Mouse (Mus musculus): ENCODE measurements around the gene P3h4. TPM values are rescaled to one million over a fixed set of nuclear protein-coding genes. Genes with fewer than 3 reads are reported as not detected.
A peak's percentile ranks its signal among the peaks of the same experiment; 100 is the strongest.

Gene P3h4
- 10 to 100 TPM; 28.4 to 63.1 (median 42.6) TPM for total RNA-seq (2022)

GRCm38 (mm10) chr11:100414021-100414913 is at the start of gene P3h4:
P3h4 (minus strand) TSS chr11:100414836.
- peak; percentile 70 for DNase-seq

- DNase-seq: no peak
Observed at GRCm38 (mm10) chr11:100462699-100463098, 48.1 kb upstream of the P3h4 start.

GRCm38 (mm10) chr11:100457711-100458110 is 43.1 kb upstream of the P3h4 start:
- DNase-seq: no peak

GRCm38 (mm10) chr11:100457247-100457646 is 42.6 kb upstream of the P3h4 start:
- DNase-seq: no peak

- DNase-seq: no peak
Observed at GRCm38 (mm10) chr11:100442625-100443024, 28.0 kb upstream of the P3h4 start.

GRCm38 (mm10) chr11:100441797-100442196 is 27.2 kb upstream of the P3h4 start, which contains the start of the genes Nt5c3b and Klhl10:
Nt5c3b (minus strand) TSS chr11:100441808.
Klhl10 (plus strand) TSS chr11:100441917.
- no peak for DNase-seq

GRCm38 (mm10) chr11:100440691-100441522 is 26.3 kb upstream of the P3h4 start:
- peak; percentile 81 for DNase-seq

- no peak for DNase-seq
Observed at GRCm38 (mm10) chr11:100437901-100438300, 23.3 kb upstream of the P3h4 start.

- DNase-seq: no peak
Observed at GRCm38 (mm10) chr11:100435678-100436246, 21.1 kb upstream of the P3h4 start.

GRCm38 (mm10) chr11:100432002-100432401 is 17.4 kb upstream of the P3h4 start:
- no peak for DNase-seq

GRCm38 (mm10) chr11:100430052-100430451 is 15.4 kb upstream of the P3h4 start:
- no peak for DNase-seq

GRCm38 (mm10) chr11:100428612-100429199 is 14.1 kb upstream of the P3h4 start:
- peak; percentile 90 for DNase-seq

- no peak for DNase-seq
Observed at GRCm38 (mm10) chr11:100426820-100427219, 12.2 kb upstream of the P3h4 start.

GRCm38 (mm10) chr11:100425851-100426250 is 11.2 kb upstream of the P3h4 start:
- peak; percentile 77 for DNase-seq

- no peak for DNase-seq
Observed at GRCm38 (mm10) chr11:100423836-100424235, 9.2 kb upstream of the P3h4 start.

- DNase-seq: no peak
Observed at GRCm38 (mm10) chr11:100421537-100421936, 6.9 kb upstream of the P3h4 start.

- peak; percentile 56 for DNase-seq
Observed at GRCm38 (mm10) chr11:100414914-100415822, 532 bp upstream of the P3h4 start, which contains the start of gene Fkbp10. Fkbp10 (plus strand) TSS chr11:100415697.

- DNase-seq: no peak
Observed at GRCm38 (mm10) chr11:100413541-100413940, 1.1 kb downstream of the P3h4 start.

- DNase-seq: no peak
Observed at GRCm38 (mm10) chr11:100411736-100412135, 2.9 kb downstream of the P3h4 start.

- no peak for DNase-seq
Observed at GRCm38 (mm10) chr11:100409686-100410085, 5.0 kb downstream of the P3h4 start.

- no peak for DNase-seq
Observed at GRCm38 (mm10) chr11:100408835-100409462, 5.7 kb downstream of the P3h4 start.
